Mouse (Mus musculus) heart, embryonic 11.5 days (tissue): ENCODE data around the gene Hip1. TPM values are rescaled to one million over a fixed set of nuclear protein-coding genes. Genes with fewer than 3 reads are reported as not detected.

Source experiments
- ATAC-seq: fragments of 200-750 bp; cut with Nextera tagmentation; replicated peaks from 2 replicates; pipeline ENCODE4 v1.8.0; 2017; ENCODE audit warnings: moderate library complexity; ENCODE audit not compliant: insufficient number of reproducible peaks, low FRiP score, low TSS enrichment
- H3K27ac ChIP-seq: fragments of 300-500 bp; sonication (generic); 2 replicates; pipeline ENCODE4 v1.5.1; 2014; ENCODE audit warnings: mild to moderate bottlenecking, low read depth, low read length
- H3K27me3 ChIP-seq: fragments of 300-500 bp; sonication (generic); 2 replicates; pipeline ENCODE4 v1.6.1; 2014; ENCODE audit warnings: mild to moderate bottlenecking, low read length, mixed read lengths; ENCODE audit not compliant: control insufficient read depth, insufficient read depth
- H3K36me3 ChIP-seq: fragments of 300-500 bp; sonication (generic); 2 replicates; pipeline ENCODE4 v1.6.1; 2014; ENCODE audit warnings: mild to moderate bottlenecking, low read length, moderate library complexity, mixed read lengths; ENCODE audit not compliant: control insufficient read depth, insufficient read depth
- H3K4me1 ChIP-seq: fragments of 300-500 bp; sonication (generic); 2 replicates; pipeline ENCODE4 v1.6.1; 2014; ENCODE audit warnings: low read length; ENCODE audit not compliant: control insufficient read depth, insufficient read depth
- H3K4me2 ChIP-seq: fragments of 300-500 bp; sonication (generic); 2 replicates; pipeline ENCODE4 v1.6.1; 2014; ENCODE audit warnings: mild to moderate bottlenecking, moderate library complexity
- H3K4me3 ChIP-seq: fragments of 300-500 bp; sonication (generic); 2 replicates; pipeline ENCODE4 v1.5.1; 2014; ENCODE audit warnings: low read depth, low read length
- H3K9ac ChIP-seq: fragments of 300-500 bp; sonication (generic); 2 replicates; pipeline ENCODE4 v1.6.1; 2014; ENCODE audit warnings: mild to moderate bottlenecking, low read depth, low read length, moderate library complexity
- H3K9me3 ChIP-seq: fragments of 300-500 bp; sonication (generic); replicated peaks from 2 replicates; pipeline ENCODE4 v1.6.1; 2016; ENCODE audit warnings: low read length; ENCODE audit not compliant: control insufficient read depth
- WGBS: fragments of 180-500 bp; shearing (Covaris S2); extraction: QIAGEN DNeasy Blood & Tissue Kit; methylation state at CpG from one replicate; pipeline ENCODE4 v1.1.7; 2014; ENCODE audit not compliant: insufficient replicate concordance; 5-methylcytosine and 5-hydroxymethylcytosine counted together
- polyA plus RNA-seq: library from polyadenylated mRNA; unstranded; fragments of >200 nt; fragmentation: Nextera tagmentation; extraction: Ambion mirVana; gene quantifications from 2 replicates; pipeline ENCODE4 v1.2.1, GENCODE M21; 2014

Hip1 gene
- polyA plus RNA-seq, 1 experiment from 2014 or later: 37.6 TPM

GRCm38 (mm10) chr5:135544032-135544558, 825 bp downstream of the Hip1 start:
- ATAC-seq: no peak
- H3K9me3 ChIP-seq: no peaks in the 10 kb centered on the region
- 5% methylated on average over 15 of the region's 15 CpGs for WGBS
- H3K36me3 ChIP-seq: no peaks in the 10 kb centered on the region
- peak overlapping the region; percentile 80 for H3K4me3 ChIP-seq
- peaks cover 2% of the 10 kb centered on the region; the same call in 1 of the 2 replicates for H3K4me1 ChIP-seq
- peak overlapping the region; percentile 98 for H3K4me2 ChIP-seq
- H3K27me3 ChIP-seq: no peaks in the 10 kb centered on the region
- H3K9ac ChIP-seq: peak overlapping the region; percentile 74
- 0 out of 2 replicates have a peak overlapping the region, but pooled peaks have one; percentile 10 for H3K27ac ChIP-seq

- Histone ChIP-seq H3K36me3 (no peaks in the 10 kb centered on the region), H3K27me3 (no peaks in the 10 kb centered on the region), H3K9me3 (no peaks in the 10 kb centered on the region), H3K4me1 (no peaks in the 10 kb centered on the region; the same call in 1 of the 2 replicates), H3K4me2 (no peak overlapping the region), H3K9ac (no peak overlapping the region), H3K27ac (no peak overlapping the region), H3K4me3 (no peak overlapping the region)
- WGBS: 75% methylated on average over 10 of the region's 10 CpGs
- no peak for ATAC-seq
Measured at GRCm38 (mm10) chr5:135537794-135538214, 7.1 kb downstream of the Hip1 start.

DNA sequence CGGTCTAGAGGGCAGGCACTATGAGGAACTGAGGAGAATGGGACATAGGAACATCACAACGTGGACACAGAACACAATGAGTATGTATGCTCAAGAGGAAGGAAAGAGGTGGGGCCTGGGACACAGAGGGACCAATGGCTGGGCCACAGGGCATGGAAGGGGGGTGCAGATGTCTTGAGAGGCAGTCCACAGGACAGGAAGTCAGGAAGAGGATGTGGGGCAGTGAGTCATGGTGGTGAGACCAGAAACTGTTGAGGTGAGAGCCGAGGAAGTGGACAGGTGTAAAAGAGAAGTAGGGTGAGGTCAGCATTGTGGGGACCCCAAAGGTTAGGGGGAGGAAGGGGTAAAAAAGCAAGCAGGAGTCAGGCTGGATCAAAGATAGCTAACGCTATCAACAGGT, 7.6 kb downstream of the Hip1 start:
- no peak; the same call in 1 of the 2 replicates for ATAC-seq
- 67% methylated on average over 4 of the region's 4 CpGs for WGBS
- H3K9me3 ChIP-seq: no peaks in the 10 kb centered on the region
- no peak overlapping the region for H3K4me2 ChIP-seq
- no peak overlapping the region for H3K9ac ChIP-seq
- H3K4me3 ChIP-seq: no peak overlapping the region
- H3K36me3 ChIP-seq: no peaks in the 10 kb centered on the region
- no peak overlapping the region for H3K27ac ChIP-seq
- H3K27me3 ChIP-seq: no peaks in the 10 kb centered on the region
- no peaks in the 10 kb centered on the region; the same call in 1 of the 2 replicates for H3K4me1 ChIP-seq

DNA sequence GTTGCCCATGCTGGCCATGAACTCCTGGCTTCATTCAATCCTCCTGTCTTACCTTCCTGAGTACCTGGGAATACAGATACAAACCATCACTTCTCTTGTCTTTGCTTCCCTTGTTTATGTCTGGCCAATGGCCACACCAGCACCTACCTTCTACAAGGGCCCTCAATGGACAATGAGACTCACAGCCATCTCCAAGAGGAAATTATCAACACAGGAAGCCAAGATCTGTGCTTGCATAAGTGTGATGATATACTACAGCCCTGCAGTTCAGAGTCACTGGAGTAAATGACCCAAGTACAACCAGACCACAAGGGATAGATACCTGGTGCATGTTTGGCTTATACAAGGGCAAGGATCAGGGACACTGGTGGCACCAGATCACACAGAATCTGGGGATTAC, 9.1 kb downstream of the Hip1 start:
- no peak for ATAC-seq
- Histone ChIP-seq H3K9ac (no peak overlapping the region), H3K27me3 (no peaks in the 10 kb centered on the region), H3K27ac (no peak overlapping the region), H3K9me3 (no peaks in the 10 kb centered on the region), H3K36me3 (no peaks in the 10 kb centered on the region), H3K4me2 (no peak overlapping the region), H3K4me1 (no peaks in the 10 kb centered on the region; the same call in 1 of the 2 replicates), H3K4me3 (no peak overlapping the region)

DNA sequence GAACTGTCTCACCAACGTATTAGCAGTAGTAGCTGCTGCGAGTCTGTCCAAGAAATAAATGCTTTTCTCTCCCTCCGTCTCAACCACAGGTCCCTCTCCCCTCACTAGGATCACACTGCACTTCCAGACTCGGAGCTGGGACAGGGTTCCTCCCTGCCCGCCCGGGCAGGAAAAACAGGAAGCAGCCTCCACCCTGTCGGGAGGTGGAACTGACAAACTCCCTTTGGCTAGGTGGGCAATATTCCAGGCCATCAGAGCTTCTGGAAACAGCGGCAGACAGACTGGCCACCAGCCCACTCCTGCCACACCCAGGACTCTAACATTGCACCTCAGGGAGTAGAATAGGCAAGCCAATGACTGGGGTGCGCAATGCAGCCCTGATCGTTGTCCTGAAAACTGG, 11.5 kb downstream of the Hip1 start:
- no peak overlapping the region for H3K9ac ChIP-seq
- H3K4me2 ChIP-seq: no peak overlapping the region
- H3K27me3 ChIP-seq: no peaks in the 10 kb centered on the region
- H3K4me1 ChIP-seq: no peaks in the 10 kb centered on the region; the same call in 1 of the 2 replicates
- no peaks in the 10 kb centered on the region for H3K36me3 ChIP-seq
- 0 out of 2 replicates have a peak, but pooled peaks have one; percentile 44 for ATAC-seq
- H3K27ac ChIP-seq: no peak overlapping the region
- 53% methylated on average over 10 of the region's 10 CpGs for WGBS
- H3K9me3 ChIP-seq: no peaks in the 10 kb centered on the region
- no peak overlapping the region for H3K4me3 ChIP-seq

- no peaks in the 10 kb centered on the region for H3K36me3 ChIP-seq
- H3K27ac ChIP-seq: no peak overlapping the region
- no peaks in the 10 kb centered on the region for H3K9me3 ChIP-seq
- H3K4me2 ChIP-seq: no peak overlapping the region
- no peaks in the 10 kb centered on the region for H3K27me3 ChIP-seq
- H3K4me1 ChIP-seq: peaks cover 2% of the 10 kb centered on the region; the same call in 1 of the 2 replicates
- WGBS: 82% methylated on average over 11 of the region's 11 CpGs
- H3K4me3 ChIP-seq: no peak overlapping the region
- no peak overlapping the region for H3K9ac ChIP-seq
- no peak for ATAC-seq
Measured at GRCm38 (mm10) chr5:135531306-135531845, 13.5 kb downstream of the Hip1 start.

DNA sequence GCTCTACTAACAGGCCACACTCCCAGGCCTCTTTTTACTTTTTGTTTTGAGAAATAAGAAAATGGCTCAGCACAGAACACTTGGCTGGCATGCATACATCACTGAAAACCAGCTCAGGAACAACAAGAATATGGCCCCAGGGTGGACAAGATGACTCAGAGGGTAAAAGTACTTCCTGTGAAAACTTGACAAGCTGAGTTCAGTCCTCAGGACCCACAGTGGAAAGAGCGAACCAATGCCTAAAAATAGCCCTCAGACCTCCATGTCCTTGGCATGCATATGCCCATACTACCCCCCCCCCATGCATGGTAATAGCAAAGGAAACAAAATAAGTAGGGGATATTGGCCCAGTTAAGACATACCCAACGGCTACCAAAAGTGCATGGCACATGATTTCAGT, 15.0 kb downstream of the Hip1 start:
- ATAC-seq: no peak
- peaks cover 12% of the 10 kb centered on the region for H3K4me1 ChIP-seq
- H3K36me3 ChIP-seq: no peaks in the 10 kb centered on the region
- 56% methylated on average over 2 of the region's 2 CpGs for WGBS
- H3K27ac ChIP-seq: no peak overlapping the region
- H3K4me3 ChIP-seq: no peak overlapping the region
- H3K9me3 ChIP-seq: no peaks in the 10 kb centered on the region
- H3K9ac ChIP-seq: no peak overlapping the region
- H3K27me3 ChIP-seq: no peaks in the 10 kb centered on the region
- no peak overlapping the region for H3K4me2 ChIP-seq

DNA sequence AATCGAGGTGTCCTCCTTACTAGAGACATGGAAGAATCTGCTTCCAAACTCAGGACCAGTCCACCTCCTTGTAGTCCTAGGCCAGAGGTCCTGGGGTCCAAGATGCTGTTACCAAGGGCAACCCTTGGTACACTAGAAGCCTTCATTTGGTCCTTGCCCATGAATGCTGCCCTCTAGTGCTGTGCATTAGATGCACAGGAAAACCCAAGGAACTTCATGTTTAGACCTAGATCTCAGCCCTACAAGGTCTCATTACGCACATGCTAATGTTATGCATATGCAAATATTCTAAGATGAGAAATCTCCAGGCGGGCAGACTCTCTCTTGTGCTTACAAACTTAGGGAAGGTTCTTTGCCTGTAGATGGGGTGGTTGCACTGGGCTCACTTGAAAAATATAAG, 15.6 kb downstream of the Hip1 start:
- H3K27ac ChIP-seq: no peak overlapping the region
- peaks cover 19% of the 10 kb centered on the region for H3K4me1 ChIP-seq
- ATAC-seq: no peak
- no peaks in the 10 kb centered on the region for H3K36me3 ChIP-seq
- H3K4me2 ChIP-seq: no peak overlapping the region
- WGBS: 70% methylated on average over 3 of the region's 3 CpGs
- H3K9ac ChIP-seq: no peak overlapping the region
- no peaks in the 10 kb centered on the region for H3K9me3 ChIP-seq
- no peak overlapping the region for H3K4me3 ChIP-seq
- no peaks in the 10 kb centered on the region for H3K27me3 ChIP-seq

DNA sequence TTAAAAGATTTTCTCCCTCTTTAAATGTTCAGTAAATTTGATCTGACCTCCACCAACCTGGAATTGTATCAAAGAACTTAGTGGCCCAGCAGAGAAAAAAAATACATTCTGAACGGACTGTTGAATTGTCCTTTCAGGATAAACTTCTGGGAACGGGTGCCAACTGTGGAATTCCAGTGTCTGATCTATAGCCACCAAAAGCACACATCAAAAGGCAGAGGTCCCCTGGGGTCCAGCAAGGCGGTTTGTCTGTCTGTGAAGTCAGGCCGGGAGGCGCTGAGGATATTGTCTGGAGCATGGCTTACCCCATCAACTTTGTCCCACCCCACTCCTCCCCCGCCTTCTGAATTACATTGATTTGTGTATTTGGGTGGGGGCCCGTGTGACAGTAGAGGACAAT, 16.9 kb downstream of the Hip1 start:
- no peak for ATAC-seq
- no peaks in the 10 kb centered on the region for H3K36me3 ChIP-seq
- H3K4me3 ChIP-seq: no peak overlapping the region
- H3K9ac ChIP-seq: no peak overlapping the region
- H3K27me3 ChIP-seq: no peaks in the 10 kb centered on the region
- H3K27ac ChIP-seq: no peak overlapping the region
- peaks cover 20% of the 10 kb centered on the region for H3K4me1 ChIP-seq
- H3K4me2 ChIP-seq: no peak overlapping the region
- H3K9me3 ChIP-seq: no peaks in the 10 kb centered on the region
- 59% methylated on average over 7 of the region's 7 CpGs for WGBS
